Mouse (Mus musculus) kidney, adult 2 months (tissue): ENCODE results near the gene Rubcnl. TPM values are rescaled to one million over a fixed set of nuclear protein-coding genes. Genes with fewer than 3 reads are reported as not detected.
A peak's percentile ranks its signal among the peaks of the same experiment; 100 is the strongest.

Experiments
- DNase-seq: peaks from one replicate; pipeline ENCODE4 v3.0.0; 2021
- H3K27ac ChIP-seq: fragments of 200-500 bp; 2 replicates; pipeline ENCODE4 v1.5.1; 2012; ENCODE audit warnings: low read depth, low read length, control low read depth, inconsistent platforms; ENCODE audit not compliant: insufficient read depth
- H3K27me3 ChIP-seq: fragments of 200-500 bp; replicated peaks from 2 replicates; pipeline ENCODE4 v1.6.1; 2012; ENCODE audit warnings: mild to moderate bottlenecking, moderate library complexity, low read length, inconsistent platforms; ENCODE audit not compliant: control insufficient read depth, insufficient read depth
- H3K36me3 ChIP-seq: fragments of 200-500 bp; 2 replicates; pipeline ENCODE4 v1.6.1; 2012; ENCODE audit warnings: mild to moderate bottlenecking, moderate library complexity, low read length, inconsistent platforms; ENCODE audit not compliant: control insufficient read depth, insufficient read depth
- H3K4me1 ChIP-seq: fragments of 200-500 bp; 2 replicates; pipeline ENCODE4 v1.6.1; 2011; ENCODE audit warnings: low read length; ENCODE audit not compliant: control insufficient read depth, insufficient read depth
- H3K4me3 ChIP-seq: fragments of 200-500 bp; 2 replicates; pipeline ENCODE4 v1.5.1; 2011; ENCODE audit warnings: mild to moderate bottlenecking, low read depth, low read length, control low read depth; ENCODE audit not compliant: insufficient read depth
- CTCF ChIP-seq: fragments of 200-500 bp; conservative IDR thresholded peaks from 2 replicates; pipeline ENCODE4 v1.5.1; 2011; ENCODE audit warnings: low read depth, mild to moderate bottlenecking, control low read depth, low read length, moderate library complexity, mixed read lengths; ENCODE audit not compliant: insufficient read depth, insufficient read length
- POLR2A ChIP-seq: fragments of 200-500 bp; IDR thresholded peaks from one replicate; pipeline ENCODE4 v1.6.1; 2011; ENCODE audit warnings: low read depth, low read length, control low read depth
- WGBS: fragments of 180-500 bp; shearing (Covaris S2); methylation state at CpG from one replicate; pipeline ENCODE4 v1.1.7; 2018; 5-methylcytosine and 5-hydroxymethylcytosine counted together
- polyA plus RNA-seq: library from polyadenylated mRNA; depleted of rRNA; stranded (reverse); fragments of >200 nt; gene quantifications from 2 replicates; pipeline ENCODE4 v1.2.3, GENCODE M21; 2012

Gene Rubcnl
- polyA plus RNA-seq, 1 experiment = 1.2 TPM

DNA sequence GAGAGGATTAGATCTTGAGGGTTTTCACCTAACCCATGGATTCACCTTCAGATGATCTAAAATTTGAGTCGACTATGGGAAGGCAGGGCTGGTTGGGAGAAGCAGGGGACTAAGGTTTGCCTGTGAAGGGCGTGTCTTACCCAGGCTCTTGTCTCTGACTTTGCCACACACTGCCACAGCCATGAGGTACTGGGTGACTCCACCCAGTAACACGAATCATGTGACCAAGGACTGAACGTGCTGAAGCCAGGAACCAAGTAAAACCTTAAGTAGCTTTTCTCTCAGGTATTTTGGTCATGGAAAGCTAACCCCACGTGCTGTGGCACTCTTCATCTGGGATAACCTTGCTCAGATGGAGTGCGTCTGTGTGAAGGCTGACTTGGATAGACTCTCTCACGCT is 14.9 kb downstream of the Rubcnl start:
- Histone ChIP-seq H3K4me1 (no peaks in the 10 kb centered on the region), H3K27ac (no peak overlapping the region), H3K4me3 (no peak overlapping the region), H3K36me3 (no peaks in the 10 kb centered on the region), H3K27me3 (no peaks in the 10 kb centered on the region)
- TF ChIP-seq CTCF (no peak), POLR2A (no peak)
- no peak for DNase-seq
- 78% methylated on average over 7 of the region's 7 CpGs for WGBS

DNA sequence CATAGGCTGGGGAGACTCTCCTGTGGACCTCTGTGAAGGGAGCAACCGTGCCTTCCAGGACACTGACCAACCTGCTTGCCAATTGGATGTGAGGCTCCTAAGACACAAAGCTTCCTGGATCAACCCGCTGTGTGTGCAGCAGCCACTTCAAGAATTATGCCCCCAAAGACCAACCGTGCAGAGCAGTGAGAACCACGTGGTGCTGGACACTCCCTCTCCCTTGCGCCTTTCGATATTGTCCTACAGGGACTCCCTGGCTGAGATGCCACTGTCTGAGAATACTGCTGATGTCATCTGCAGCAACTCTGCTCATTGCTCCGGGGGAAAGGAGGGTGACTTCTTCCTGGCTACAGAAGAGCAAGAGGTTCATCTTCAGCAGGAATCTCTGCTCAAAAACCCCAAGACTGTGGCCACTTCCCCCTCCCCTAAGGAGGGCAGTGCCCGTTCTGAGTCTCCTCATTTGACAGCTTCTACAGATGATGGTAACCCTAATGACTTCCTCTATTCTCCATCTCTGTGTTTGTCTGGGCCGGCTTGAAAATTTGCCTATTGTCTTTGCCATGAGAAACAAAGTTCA is 16.3 kb downstream of the Rubcnl start:
- 77% methylated on average over 9 of the region's 9 CpGs for WGBS
- peak; percentile 12 for DNase-seq
- no peak overlapping the region for H3K4me3 ChIP-seq
- TF ChIP-seq POLR2A = no peak
- no peak for TF ChIP-seq CTCF
- no peaks in the 10 kb centered on the region for H3K4me1 ChIP-seq
- H3K36me3 ChIP-seq = no peaks in the 10 kb centered on the region
- H3K27me3 ChIP-seq = no peaks in the 10 kb centered on the region
- H3K27ac ChIP-seq = no peak overlapping the region

DNA sequence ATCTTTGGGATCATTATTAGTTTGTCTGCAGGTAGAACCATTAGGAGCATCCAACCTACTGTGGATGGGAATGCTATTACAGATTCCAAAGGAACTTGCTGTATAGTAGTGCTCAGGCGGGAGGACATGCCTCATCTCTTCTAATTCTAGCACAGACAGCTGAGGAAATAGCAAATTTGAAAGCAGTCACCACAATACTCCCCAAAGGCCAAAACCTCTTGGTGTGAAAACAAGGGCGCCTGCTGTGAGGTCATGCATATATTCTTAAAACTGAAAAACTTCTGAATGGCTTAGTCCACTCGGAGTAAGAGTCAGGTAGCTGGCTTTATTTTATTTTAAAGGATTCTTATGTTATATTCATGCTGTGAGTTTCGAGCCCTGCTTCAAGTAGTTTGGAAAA is 16.9 kb downstream of the Rubcnl start:
- WGBS = 87% methylated on average over 4 of the region's 4 CpGs
- DNase-seq = no peak
- TF ChIP-seq CTCF (no peak), POLR2A (no peak)

DNA sequence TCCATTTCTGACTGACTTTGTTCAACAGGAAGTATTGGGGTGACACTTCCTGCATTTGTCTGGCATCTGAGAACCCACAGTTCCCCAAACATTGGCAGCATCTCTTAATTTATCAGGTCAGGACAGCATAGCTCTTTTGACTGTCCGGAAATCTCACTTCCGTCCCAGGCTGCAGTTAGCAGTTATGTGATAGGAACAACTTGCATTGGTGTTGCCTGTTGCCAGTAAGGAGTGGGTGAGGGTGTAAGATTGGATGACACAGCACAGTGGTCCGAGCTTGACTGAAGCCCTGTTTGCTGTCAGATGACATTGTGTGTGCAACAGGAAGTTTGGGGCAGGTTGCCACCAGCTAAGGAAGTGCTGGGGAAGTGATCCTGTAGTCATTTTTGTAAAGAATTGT is 18.4 kb downstream of the Rubcnl start:
- WGBS = 62% methylated on average over 3 of the region's 3 CpGs
- Histone ChIP-seq H3K4me3 (no peak overlapping the region), H3K27ac (no peak overlapping the region), H3K36me3 (no peaks in the 10 kb centered on the region), H3K27me3 (no peaks in the 10 kb centered on the region), H3K4me1 (no peaks in the 10 kb centered on the region)
- DNase-seq = peak; percentile 27
- TF ChIP-seq POLR2A (no peak), CTCF (no peak)

More for the DNA sequence above, 16.9 kb downstream of the Rubcnl start:
- no peaks in the 10 kb centered on the region for H3K27me3 ChIP-seq
- H3K36me3 ChIP-seq = no peaks in the 10 kb centered on the region
- no peaks in the 10 kb centered on the region for H3K4me1 ChIP-seq
- no peak overlapping the region for H3K4me3 ChIP-seq
- no peak overlapping the region for H3K27ac ChIP-seq

DNA sequence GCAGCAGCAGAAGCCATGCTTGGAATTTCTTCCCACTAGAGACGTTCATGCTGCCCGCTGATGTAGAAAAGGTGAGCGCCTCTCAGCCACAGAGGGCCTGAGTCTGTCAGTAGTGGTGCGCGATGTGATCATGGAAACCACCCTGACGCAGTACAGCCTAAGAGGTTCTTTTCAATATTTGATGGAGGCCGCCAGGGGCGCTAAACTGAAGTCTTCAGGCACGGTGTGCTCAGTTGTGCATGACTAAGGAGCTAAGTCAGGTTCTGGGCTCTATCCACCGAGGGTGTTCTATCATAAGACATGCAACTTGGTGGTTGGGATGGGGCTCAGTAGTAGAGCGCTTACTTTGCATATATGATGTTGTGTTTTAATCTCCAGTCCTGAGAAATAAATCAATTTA is 19.6 kb downstream of the Rubcnl start:
- no peak overlapping the region for H3K27ac ChIP-seq
- TF ChIP-seq CTCF (peak; percentile 28; the same call in 1 of the 2 replicates), POLR2A (no peak)
- no peaks in the 10 kb centered on the region for H3K27me3 ChIP-seq
- H3K4me3 ChIP-seq = no peak overlapping the region
- H3K4me1 ChIP-seq = no peaks in the 10 kb centered on the region
- H3K36me3 ChIP-seq = no peaks in the 10 kb centered on the region
- no peak for DNase-seq
- 61% methylated on average over 11 of the region's 11 CpGs for WGBS

DNA sequence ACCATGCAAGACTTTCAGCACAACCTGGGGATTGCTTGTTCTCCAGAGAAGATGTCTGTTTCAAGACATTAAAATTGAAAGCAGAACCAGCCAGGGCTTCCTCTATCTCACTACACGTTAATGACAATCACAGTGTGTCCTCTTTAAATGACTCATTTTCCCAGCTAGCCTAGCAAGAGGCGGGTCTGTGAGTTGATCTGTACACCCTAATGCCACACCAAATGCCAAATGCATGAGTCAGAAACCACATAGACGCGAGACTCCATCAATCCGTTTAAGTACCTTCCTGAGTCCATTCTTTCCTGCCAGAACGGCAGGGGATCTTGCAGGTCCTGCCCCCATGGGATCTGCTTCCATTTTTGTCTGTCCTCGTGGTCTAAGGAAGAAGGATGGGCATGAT is 29.4 kb downstream of the Rubcnl start:
- WGBS = 63% methylated on average over 7 of the region's 7 CpGs
- no peaks in the 10 kb centered on the region for H3K4me1 ChIP-seq
- H3K27me3 ChIP-seq = no peaks in the 10 kb centered on the region
- DNase-seq = peak; percentile 10
- no peak overlapping the region for H3K27ac ChIP-seq
- TF ChIP-seq POLR2A (no peak), CTCF (no peak)
- no peaks in the 10 kb centered on the region for H3K36me3 ChIP-seq
- no peak overlapping the region for H3K4me3 ChIP-seq

DNA sequence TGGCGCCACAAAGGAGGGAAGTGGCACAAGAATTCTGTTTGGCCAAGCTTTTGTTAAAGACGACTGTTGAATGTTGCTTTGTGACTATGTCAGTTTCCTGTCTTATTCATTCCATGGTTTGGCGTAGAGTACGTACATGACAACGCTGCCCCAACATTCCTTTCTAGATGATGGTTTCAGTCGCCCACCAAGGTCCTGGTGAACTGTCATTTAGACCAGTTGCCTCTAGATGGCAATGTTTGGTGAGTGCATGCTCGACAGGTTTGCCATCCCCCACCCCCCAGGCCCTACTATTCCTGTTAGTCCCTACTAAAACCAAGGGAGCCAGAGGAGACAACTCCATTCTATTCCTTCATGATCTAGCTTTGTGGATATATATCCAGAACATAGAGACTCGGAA is 36.6 kb downstream of the Rubcnl start:
- 72% methylated on average over 8 of the region's 8 CpGs for WGBS
- no peak for DNase-seq
- Histone ChIP-seq H3K27me3 (no peaks in the 10 kb centered on the region), H3K27ac (no peak overlapping the region), H3K4me3 (no peak overlapping the region), H3K4me1 (peaks cover 6% of the 10 kb centered on the region), H3K36me3 (no peaks in the 10 kb centered on the region)
- TF ChIP-seq CTCF = 0 out of 2 replicates have a peak, but pooled peaks have one; percentile 10
- no peak for TF ChIP-seq POLR2A
